Mouse (Mus musculus) retina, adult 2 months (tissue): ENCODE data around the gene Tollip.

Experiments
- DNase-seq: peaks from one replicate; pipeline ENCODE4 v3.0.0-alpha.2; 2012; ENCODE audit warnings: low read depth, low spot score

Tollip gene

GRCm38 (mm10) chr7:141918407-141918806 is at the start of gene Tollip:
Gene Tollip (minus strand): TSS chr7:141918507.
- DNase-seq = no peak

- DNase-seq = no peak
Measured at GRCm38 (mm10) chr7:141966281-141966680, 48.0 kb upstream of the Tollip start.

GRCm38 (mm10) chr7:141962521-141962920 is 44.2 kb upstream of the Tollip start:
- DNase-seq = no peak

DNA sequence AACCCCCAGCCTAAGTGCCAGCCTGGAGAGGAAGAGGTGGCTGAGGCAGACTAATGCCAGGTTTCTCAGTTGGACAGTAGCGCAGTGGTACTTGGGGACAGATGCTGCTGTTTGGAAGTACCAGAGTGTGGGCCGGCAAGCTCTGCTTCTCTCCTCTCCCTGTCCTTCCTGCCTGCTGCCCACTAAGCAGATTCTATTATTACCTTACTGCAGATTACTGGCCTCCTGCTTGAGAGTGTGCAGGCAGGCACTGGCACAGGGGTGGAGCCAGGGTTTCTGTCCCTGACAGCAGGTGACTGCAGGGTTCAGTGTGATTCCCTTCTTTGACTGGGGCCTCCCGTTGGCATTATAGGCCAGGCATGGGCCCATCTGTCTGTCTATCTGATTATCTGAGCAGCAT is 43.2 kb upstream of the Tollip start:
- peak; percentile 70 for DNase-seq

GRCm38 (mm10) chr7:141960926-141961325 is 42.6 kb upstream of the Tollip start:
- no peak for DNase-seq

- DNase-seq = no peak
Measured at GRCm38 (mm10) chr7:141959133-141959532, 40.8 kb upstream of the Tollip start.

DNA sequence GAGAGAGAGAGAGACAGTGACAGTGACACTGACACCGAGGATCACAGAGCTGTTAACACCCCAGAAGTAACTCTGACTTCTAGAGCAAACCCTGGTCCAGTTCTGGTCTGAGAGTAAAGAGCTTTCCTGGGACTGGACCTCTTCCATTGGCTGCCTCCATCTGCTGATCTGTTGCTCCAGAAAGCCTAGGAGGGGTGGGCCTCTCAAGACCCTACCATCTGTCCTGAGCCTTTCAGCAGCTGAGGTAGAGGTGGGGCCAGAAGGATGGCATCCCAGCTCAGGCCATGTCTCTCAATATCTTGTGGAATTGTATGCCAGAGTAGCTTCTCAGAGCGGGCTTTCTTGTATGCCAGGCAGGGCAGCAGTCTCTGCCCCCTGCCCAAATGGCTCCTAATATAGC is 39.9 kb upstream of the Tollip start:
- DNase-seq = no peak

DNA sequence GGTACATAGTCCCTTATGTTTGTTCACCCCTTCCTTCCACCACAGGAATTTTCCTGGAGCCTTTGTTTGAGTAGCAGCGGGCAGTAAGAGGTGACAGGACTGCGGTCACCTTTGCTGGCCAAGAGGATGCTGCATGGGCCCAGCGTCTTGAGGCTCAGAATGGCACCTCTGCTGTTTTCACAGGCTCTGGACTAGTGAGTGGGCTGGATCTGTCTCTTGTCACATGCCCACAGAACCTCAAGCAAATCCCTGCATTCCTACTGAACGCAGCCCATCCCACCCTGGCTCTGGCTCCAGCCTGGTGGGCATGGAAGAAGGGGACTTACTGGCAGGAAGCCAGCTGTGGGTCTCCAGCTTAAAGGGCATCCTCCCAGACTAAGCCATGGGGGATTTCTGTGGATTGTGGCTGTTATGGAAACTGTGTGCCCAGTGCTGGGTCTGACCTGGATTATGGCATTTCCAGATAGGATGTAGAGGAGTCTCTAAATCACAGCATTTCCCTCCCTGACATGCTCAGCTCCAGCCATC is 39.3 kb upstream of the Tollip start:
- no peak for DNase-seq

GRCm38 (mm10) chr7:141956174-141956566 is 37.9 kb upstream of the Tollip start:
- no peak for DNase-seq

- DNase-seq = no peak
Measured at GRCm38 (mm10) chr7:141955565-141956173, 37.4 kb upstream of the Tollip start.

DNA sequence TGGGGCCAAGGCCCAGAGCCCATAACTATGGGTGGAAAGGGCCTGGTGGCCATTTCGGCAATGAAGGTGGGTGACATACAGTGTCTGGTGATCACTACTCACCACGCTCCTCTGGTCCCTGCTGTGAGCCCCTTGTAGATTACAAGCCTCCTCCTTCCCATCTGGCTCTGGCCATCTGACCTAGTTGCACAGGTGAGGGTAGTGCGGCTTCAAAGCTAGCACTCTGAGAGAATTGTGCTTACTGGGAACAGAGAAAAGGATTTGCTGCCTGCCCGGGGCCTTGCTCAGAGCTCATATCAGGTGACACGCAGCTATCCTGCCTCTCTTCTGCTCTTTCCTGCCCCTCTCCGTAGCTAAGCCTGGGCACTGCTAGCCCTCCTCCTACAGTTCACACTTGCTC is 35.3 kb upstream of the Tollip start:
- DNase-seq = no peak

- DNase-seq = no peak
Measured at GRCm38 (mm10) chr7:141952920-141953319, 34.6 kb upstream of the Tollip start.

DNA sequence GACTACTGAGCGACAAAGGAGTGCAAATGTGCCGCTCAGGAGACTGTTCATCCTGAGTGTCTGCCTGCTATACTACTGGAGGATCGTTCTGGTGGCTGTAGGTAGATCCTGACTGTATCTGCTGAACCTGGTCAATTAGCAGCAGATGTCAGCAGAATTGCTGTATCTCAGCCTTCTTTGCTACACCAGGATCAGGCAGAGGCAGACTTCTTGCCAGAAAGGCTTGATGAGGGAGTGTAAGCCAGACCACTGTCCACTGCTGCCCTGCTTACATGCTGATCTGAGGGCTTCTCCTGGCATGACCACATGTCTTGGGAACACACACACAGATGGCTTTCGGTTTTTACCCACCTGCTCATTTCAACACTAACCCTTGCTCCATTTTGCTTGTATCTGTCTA is 33.5 kb upstream of the Tollip start:
- no peak for DNase-seq

DNA sequence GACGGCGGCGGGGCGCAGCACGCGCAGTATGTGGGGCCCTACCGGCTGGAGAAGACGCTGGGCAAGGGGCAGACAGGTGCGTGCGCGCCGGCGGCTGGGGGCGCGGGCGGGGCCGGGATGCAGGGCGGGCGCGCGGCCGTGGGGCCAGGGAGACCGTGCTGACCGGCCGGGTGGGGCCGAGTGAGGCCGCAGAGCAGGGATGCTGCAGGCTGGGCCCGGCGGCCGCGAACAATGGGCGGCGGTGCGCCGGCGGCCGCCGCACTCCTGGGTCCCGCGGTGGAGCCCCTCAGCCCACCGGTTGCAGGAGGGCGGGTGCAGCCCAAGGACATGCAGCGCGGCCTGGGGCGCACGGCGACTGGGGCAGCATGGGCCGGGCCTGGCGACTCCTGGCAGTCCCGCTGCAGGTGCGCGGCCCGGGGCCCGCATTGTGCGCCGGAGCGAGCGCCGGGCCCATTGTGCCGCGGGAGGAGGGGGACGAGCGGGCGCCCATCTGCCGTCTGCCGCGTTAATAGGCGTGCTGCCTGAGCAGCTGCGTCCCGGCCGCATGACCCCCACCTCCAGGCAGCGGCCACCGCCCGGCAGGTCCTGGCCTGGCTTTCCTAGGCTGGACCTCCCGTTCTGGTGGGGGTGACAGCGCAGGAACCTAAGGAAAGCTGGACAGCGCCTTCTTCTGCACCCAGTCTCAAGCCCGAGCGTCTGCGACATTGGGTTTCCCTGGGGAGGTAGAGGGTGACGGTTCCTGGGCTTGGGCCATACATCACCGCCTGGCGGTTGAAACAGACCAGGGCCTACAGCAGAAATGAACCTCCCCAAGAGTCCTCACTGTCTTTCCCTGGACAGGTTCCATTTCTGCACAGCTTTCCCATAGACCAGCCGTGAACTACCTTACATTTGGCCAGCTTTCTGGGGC is 32.1 kb upstream of the Tollip start:
- no peak for DNase-seq

GRCm38 (mm10) chr7:141949799-141950103 is 31.4 kb upstream of the Tollip start:
- DNase-seq = no peak

DNA sequence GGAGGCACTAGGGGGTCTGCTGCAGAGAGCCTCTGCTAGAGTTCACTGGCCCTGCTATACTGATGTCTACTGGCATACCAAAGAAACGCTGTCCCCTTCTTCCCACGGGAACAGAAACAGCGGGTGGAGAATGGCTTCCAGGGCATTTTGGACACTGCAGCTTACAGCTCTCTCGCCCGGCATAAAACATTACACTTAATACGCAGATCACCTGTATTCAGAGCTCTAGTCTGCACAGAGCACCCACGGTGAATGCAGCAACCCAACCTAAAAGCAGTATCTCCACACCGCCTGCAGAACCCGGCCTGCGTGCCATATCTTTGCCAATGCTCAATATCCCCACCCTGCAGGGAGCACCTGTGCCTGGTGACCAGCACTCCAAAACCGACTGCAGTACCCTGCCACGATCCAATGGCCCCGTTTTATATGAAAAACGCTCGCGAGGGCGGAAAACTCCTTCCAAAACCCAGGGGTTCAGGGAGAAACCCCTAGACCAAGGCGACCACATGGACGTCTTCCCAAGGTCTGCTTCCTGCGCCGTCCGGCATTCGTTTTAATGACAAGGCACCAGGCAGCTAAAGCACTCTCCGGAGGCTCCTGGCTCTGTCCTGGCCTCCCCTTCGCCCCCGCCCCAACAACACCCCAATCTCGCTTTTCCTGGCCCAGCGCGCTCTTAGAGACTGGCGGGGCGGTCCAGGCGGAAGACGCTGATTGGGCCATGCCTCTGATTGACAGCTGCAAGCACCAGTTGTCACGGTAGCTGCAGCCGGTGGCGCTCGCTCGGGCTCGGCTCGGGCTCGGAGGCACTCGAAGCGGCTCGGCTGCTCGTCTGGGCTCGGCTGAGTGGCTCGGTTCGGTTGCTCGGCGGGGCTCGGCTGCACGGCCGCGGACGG is 30.8 kb upstream of the Tollip start, which contains the start of gene Brsk2:
Gene Brsk2, plus strand, starts transcription at position 846 of the 893 bp plus-strand sequence.
- DNase-seq = peak; percentile 86

DNA sequence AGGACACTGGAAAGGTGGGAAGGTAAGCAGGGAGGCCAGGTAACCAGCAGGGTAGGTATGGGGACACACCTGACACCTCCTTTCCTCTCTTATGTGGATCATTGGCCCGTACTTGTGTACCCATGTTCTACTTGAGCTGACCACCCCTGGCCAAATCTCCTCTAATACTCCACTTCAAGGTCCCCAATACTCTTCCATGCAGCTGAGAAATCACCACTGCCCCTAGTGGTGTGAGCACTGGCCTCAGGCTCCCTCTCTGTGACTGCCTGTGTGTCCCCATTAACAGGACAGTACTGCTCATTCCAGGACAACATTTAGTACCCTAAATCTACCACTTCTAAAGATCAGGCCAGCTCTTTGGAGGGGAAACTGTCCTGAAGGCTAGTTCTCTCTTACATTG is 29.7 kb upstream of the Tollip start:
- DNase-seq = no peak

DNA sequence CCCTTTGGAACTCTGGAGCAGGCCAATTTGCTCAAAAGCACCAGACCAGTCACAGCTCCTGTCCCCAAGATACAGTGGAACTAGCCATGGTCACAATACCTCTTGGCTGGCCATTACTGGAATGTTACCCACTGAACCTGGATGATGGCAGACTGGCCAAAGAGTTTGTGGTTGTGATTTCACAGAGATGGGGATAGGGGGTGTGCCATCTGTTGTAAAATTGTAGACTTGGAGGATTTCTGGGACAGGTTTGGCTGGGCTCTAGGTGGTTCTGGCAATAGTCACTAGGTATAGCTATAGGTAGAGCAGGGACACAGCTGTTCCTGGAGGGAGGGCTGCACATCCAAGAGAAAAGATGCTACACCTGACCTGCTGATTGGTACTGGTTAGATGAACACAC is 29.2 kb upstream of the Tollip start:
- no peak for DNase-seq

- no peak for DNase-seq
Measured at GRCm38 (mm10) chr7:141945927-141946326, 27.6 kb upstream of the Tollip start.

DNA sequence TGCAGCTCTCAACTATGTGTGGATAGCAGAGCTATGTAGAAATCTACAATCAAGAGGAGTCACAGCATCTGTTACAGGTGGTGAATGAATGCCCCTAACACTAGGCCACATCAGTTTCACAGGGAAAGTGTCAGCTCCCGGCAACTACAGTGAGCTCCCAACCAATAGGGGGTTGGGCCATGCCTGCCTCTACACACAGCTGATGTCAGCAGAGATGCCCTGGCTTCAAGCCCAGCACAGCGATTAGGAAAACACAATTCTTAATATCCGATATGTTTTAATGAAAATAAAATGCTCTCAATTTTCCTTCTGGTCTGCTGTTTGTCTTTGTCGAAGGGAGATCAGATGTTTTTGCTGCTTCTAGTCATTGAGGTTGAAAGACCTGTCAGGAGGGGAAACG is 25.1 kb upstream of the Tollip start:
- no peak for DNase-seq

DNA sequence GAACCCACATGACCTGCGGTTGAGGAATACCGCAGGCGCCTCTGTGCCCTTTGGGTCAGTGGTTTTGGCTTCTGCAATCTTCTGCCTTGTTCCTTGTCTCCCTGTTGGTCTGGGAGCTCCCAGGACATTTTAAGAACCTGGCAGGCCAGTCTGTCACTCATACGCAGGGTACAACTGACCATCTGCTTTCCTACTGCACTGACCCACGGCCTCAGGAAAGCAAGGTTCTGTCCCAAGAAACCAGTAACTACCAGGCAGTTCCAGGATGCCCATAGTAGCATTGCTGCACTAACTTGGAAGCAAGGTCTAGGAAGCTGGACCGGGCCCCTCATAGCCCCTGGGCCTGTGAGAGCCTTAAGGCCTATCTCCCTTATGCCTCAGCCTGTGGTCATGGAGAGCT is 16.6 kb upstream of the Tollip start:
- DNase-seq = no peak
